Mouse (Mus musculus) lung, embryonic 14.5 days (tissue): ENCODE data around the gene Cmah. TPM values are rescaled to one million over a fixed set of nuclear protein-coding genes. Genes with fewer than 3 reads are reported as not detected.
A peak's percentile ranks its signal among the peaks of the same experiment; 100 is the strongest.
"Not testable (repeated sequence)": the region's sequence is repeated elsewhere in the genome, so short reads cannot be mapped to it uniquely, and the experiment has no call there.

Experiments
- ATAC-seq: fragments of 200-750 bp; cut with Nextera tagmentation; 2 replicates; pipeline ENCODE4 v1.8.0; 2017; ENCODE audit warnings: mild to moderate bottlenecking, moderate TSS enrichment, moderate library complexity; ENCODE audit not compliant: insufficient read depth
- DNase-seq: peaks from one replicate; pipeline ENCODE4 v3.0.0-alpha.2; 2015
- H3K27ac ChIP-seq: fragments of 300-500 bp; sonication (generic); 2 replicates; pipeline ENCODE4 v1.5.1; 2014; ENCODE audit warnings: low read depth, mild to moderate bottlenecking, moderate library complexity
- H3K27me3 ChIP-seq: fragments of 300-500 bp; sonication (generic); 2 replicates; pipeline ENCODE4 v1.6.1; 2014; ENCODE audit warnings: low read length, control low read depth; ENCODE audit not compliant: insufficient read depth
- H3K36me3 ChIP-seq: fragments of 300-500 bp; sonication (generic); 2 replicates; pipeline ENCODE4 v1.6.1; 2014; ENCODE audit warnings: control low read depth; ENCODE audit not compliant: insufficient read depth
- H3K4me1 ChIP-seq: fragments of 300-500 bp; sonication (generic); 2 replicates; pipeline ENCODE4 v1.6.1; 2014; ENCODE audit warnings: antibody characterized with exemption, control low read depth; ENCODE audit not compliant: insufficient read depth
- H3K4me2 ChIP-seq: fragments of 300-500 bp; sonication (generic); 2 replicates; pipeline ENCODE4 v1.6.1; 2014; ENCODE audit warnings: mild to moderate bottlenecking
- H3K4me3 ChIP-seq: fragments of 300-500 bp; sonication (generic); 2 replicates; pipeline ENCODE4 v1.5.1; 2014; ENCODE audit warnings: low read depth, low read length
- H3K9ac ChIP-seq: fragments of 300-500 bp; sonication (generic); 2 replicates; pipeline ENCODE4 v1.6.1; 2014
- H3K9me3 ChIP-seq: fragments of 300-500 bp; sonication (generic); 2 replicates; pipeline ENCODE4 v1.6.1; 2016; ENCODE audit warnings: low read depth, low read length, control low read depth
- CTCF ChIP-seq: IDR thresholded peaks from 2 replicates; pipeline ENCODE4 v1.5.1; 2016; ENCODE audit warnings: antibody characterized with exemption, low read depth
- WGBS: fragments of 180-500 bp; shearing (Covaris S2); extraction: QIAGEN DNeasy Blood & Tissue Kit; methylation state at CpG from one replicate; pipeline ENCODE4 v1.1.7; 2014; 5-methylcytosine and 5-hydroxymethylcytosine counted together
- polyA plus RNA-seq: library from polyadenylated mRNA; unstranded; fragments of >200 nt; fragmentation: Nextera tagmentation; extraction: Ambion mirVana; gene quantifications from 2 replicates; pipeline ENCODE4 v1.2.1, GENCODE M21; 2014

Cmah gene
- polyA plus RNA-seq, 1 experiment from 2014 or later = 0.74 TPM

DNA sequence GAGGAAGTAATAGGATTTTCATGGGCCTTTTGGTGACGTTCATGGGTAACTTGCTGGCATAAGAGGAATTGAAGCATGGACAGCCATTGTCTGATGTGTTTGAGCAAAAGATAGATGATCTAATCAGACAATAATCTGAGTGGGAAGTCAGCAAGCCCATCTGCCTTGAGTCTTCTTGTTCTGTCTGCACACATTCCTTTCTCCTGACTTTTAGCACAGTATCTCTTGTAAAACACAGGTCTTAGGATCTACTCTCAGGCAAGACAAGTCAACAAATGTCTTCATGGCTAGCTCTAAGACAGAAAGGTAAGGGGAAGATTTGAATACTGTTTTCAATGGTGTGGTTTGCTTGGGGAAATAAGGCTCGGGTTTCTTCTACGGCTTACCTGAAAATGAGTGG lies 70.0 kb downstream of the Cmah start:
- Histone ChIP-seq H3K27me3 (no peaks in the 10 kb centered on the region), H3K9me3 (no peaks in the 10 kb centered on the region), H3K4me3 (no peak overlapping the region), H3K4me1 (no peaks in the 10 kb centered on the region), H3K4me2 (no peak overlapping the region), H3K36me3 (no peaks in the 10 kb centered on the region), H3K27ac (no peak overlapping the region), H3K9ac (no peak overlapping the region)
- ATAC-seq (no peak), DNase-seq (no peak)
- no peak for TF ChIP-seq CTCF
- 84% methylated on average over 3 of the region's 3 CpGs for WGBS

DNA sequence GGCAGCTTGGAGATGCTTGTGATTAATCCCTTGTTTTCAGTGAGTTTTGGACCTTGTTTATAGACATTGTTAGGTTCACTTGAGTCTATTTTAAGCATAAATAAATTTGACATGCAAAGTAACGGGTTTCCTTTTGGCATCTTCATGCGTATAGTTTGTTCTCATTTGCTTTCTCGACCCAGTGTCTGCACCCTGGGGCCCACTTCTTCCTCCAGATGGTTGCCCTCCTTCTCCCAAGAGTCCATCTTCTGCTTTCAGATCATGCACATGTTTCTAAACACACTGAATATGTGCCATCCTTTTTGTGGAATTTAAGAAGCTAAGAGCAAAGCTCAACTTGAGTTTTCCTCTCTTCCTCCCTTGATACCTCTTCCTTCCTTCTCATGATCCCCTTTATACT lies 71.3 kb downstream of the Cmah start:
- no peaks in the 10 kb centered on the region for H3K4me1 ChIP-seq
- no peaks in the 10 kb centered on the region for H3K27me3 ChIP-seq
- no peak overlapping the region for H3K9ac ChIP-seq
- no peaks in the 10 kb centered on the region for H3K9me3 ChIP-seq
- no peak overlapping the region for H3K4me3 ChIP-seq
- TF ChIP-seq CTCF = no peak
- WGBS = 65% methylated on average over 3 of the region's 3 CpGs
- DNase-seq (no peak), ATAC-seq (no peak)
- H3K4me2 ChIP-seq = no peak overlapping the region
- H3K27ac ChIP-seq = no peak overlapping the region
- H3K36me3 ChIP-seq = no peaks in the 10 kb centered on the region

DNA sequence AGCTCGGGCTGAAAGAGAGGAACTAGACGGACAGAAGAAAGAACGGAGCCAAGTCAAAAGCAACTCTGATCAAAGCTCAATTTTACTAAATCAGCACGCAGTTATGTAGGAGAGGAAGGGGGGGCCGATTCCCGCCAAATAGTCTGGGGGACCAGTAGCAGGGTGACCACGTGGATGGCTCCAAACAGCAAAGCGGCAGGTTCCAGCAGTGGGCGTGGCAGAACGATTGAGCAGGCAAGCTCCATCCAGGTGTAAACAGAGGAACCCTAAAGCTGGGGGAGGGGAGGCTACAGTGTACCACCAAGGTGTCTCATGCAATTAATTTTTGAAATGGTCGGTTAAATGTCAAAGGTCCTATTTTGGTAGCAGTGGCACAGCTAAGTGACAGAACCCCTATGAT lies 74.6 kb downstream of the Cmah start:
- not testable (repeated sequence) for H3K9me3 ChIP-seq, H3K27me3 ChIP-seq, H3K9ac ChIP-seq, H3K4me3 ChIP-seq, H3K27ac ChIP-seq, H3K36me3 ChIP-seq, ATAC-seq, DNase-seq, H3K4me1 ChIP-seq
- peak overlapping the region; percentile 47 for H3K4me2 ChIP-seq
- WGBS = 13% methylated on average over 11 of the region's 11 CpGs

DNA sequence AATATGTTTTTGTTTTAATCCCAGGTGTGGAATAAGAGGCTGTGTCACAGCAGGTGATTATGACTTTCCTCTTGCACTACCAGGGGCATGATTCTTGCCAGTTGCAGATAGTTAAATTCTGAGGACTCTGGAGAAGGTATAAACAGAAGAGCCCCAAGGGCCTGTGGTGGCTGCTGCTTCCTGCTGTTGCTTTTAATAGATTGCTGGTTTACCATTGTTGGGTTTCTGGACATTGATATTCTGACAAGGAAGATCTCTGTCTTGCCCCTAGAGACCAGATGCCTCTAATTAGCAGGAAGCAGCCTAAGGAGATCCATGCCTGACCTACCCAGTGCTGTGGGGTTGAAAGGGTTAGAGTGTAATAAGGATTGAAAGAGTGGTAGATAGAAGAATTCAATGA lies 75.8 kb downstream of the Cmah start:
- H3K4me2 ChIP-seq = no peak overlapping the region
- TF ChIP-seq CTCF = no peak
- no peak overlapping the region for H3K4me3 ChIP-seq
- DNase-seq (no peak), ATAC-seq (no peak)
- no peaks in the 10 kb centered on the region for H3K36me3 ChIP-seq
- H3K9ac ChIP-seq = no peak overlapping the region
- no peaks in the 10 kb centered on the region for H3K27me3 ChIP-seq
- no peaks in the 10 kb centered on the region for H3K9me3 ChIP-seq
- H3K4me1 ChIP-seq = no peaks in the 10 kb centered on the region
- H3K27ac ChIP-seq = no peak overlapping the region

DNA sequence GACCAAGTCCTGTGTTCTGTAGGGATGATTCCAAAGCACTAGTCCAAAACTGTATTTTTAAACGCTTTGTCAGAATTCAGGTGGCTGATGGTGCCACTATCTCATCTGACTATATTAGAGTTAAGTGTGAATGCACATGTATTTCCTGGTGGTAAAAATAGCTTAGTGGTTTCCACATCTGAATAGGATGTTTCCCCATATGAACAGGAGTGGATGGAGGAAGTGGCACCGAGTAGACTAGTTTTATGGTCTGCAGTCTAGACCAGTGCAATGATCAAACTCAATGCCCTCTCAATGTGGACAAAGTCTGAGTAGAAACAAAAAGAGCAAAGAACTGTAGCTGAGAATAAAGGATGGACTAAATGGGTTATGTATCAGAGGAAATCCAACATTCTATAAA lies 79.6 kb downstream of the Cmah start:
- Histone ChIP-seq H3K9me3 (no peaks in the 10 kb centered on the region), H3K4me1 (no peaks in the 10 kb centered on the region), H3K27ac (no peak overlapping the region), H3K4me2 (no peak overlapping the region), H3K9ac (no peak overlapping the region), H3K27me3 (no peaks in the 10 kb centered on the region), H3K36me3 (no peaks in the 10 kb centered on the region), H3K4me3 (no peak overlapping the region)
- WGBS = 82% methylated on average over 2 of the region's 2 CpGs
- DNase-seq (no peak), ATAC-seq (no peak)
- TF ChIP-seq CTCF = no peak

DNA sequence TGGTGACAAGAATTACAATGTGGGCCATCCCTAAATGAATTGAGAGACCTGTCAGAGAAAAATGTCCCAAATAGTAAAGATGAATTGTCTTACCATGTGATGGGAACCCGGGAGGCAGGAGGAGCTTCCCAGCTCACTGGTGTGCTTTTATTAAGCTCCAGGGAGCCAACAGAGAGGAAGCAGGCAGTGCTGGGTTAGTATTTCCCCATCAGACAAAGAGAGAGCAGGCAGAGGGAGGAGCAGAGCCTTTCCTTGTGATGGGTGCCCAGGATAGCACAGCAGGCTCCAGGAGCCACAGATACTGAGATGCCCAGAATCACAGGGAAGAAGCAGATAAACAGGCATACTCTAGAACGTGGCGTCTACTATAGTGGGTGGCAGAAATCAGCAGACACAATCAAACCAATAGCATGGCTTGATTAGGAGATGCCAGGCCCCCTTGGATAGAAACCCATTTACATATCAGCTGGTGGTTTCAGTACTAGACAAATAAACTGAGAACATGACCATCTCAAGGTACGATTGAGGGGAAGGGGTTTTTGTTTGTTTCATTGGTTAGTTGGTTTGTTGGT lies 87.5 kb downstream of the Cmah start:
- Histone ChIP-seq H3K9me3 (no peaks in the 10 kb centered on the region), H3K27me3 (no peaks in the 10 kb centered on the region), H3K36me3 (no peaks in the 10 kb centered on the region), H3K4me3 (no peak overlapping the region), H3K4me1 (no peaks in the 10 kb centered on the region), H3K9ac (no peak overlapping the region), H3K27ac (no peak overlapping the region), H3K4me2 (no peak overlapping the region)
- 54% methylated on average over 4 of the region's 4 CpGs for WGBS
- ATAC-seq (no peak), DNase-seq (no peak)
- TF ChIP-seq CTCF = no peak

DNA sequence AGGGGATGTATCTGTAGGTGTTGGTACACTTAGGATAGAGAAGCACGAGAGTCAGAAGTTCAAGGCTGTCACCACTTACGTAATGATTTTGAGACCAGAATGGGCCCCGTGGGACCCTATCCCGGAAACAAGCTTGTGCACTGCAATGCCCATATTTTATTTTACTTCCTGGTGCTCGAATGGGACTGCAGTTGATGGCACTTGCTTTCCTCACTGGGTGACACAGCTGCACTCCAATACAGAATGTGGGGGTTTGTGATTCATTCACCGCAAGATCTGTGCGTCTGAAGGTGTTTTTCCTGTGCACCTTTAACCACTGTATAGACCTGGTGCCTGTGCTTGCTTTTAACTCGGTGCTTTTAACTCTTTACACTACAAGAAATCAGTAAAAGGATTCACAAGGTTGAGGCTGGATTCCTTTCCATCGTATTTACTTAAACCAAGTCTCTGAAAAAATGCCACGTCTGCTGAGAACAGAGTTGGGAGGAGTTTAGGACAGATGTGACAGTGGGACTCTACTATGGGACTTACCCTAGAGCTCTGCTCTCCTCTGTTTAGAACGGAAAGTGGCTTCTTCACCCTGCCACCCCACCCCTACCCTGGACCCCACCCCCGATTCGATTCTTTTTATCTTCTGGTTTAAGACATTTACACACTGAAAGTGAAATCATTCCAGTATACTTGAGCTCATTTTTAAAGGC lies 88.5 kb downstream of the Cmah start:
- TF ChIP-seq CTCF = no peak
- Histone ChIP-seq H3K9me3 (no peaks in the 10 kb centered on the region), H3K4me1 (no peaks in the 10 kb centered on the region), H3K27me3 (no peaks in the 10 kb centered on the region), H3K4me3 (no peak overlapping the region), H3K4me2 (no peak overlapping the region), H3K36me3 (no peaks in the 10 kb centered on the region), H3K9ac (no peak overlapping the region), H3K27ac (no peak overlapping the region)
- WGBS = 64% methylated on average over 13 of the region's 13 CpGs
- ATAC-seq = no peak
- DNase-seq = no peak

DNA sequence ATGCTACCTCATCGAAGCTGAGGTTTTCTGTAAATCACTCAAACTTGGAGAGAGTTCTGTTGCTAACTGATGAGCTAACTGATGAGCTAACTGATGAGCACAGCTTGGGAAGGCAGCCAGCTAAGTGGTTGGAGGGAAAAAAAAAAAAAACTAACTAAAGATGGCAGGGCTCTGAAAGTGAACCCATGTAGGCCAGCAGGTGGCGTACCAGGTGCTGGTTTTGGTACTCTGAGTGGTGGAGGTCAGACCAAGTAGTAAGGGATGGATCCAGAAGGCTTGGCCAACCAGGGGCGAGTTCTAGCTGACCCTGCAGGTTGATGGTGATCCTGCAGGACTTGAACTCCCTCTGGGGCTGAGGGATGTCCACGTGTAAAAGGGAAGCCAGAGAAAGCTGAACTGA lies 89.2 kb downstream of the Cmah start:
- H3K4me1 ChIP-seq = no peaks in the 10 kb centered on the region
- H3K4me3 ChIP-seq = no peak overlapping the region
- DNase-seq (peak; percentile 47), ATAC-seq (no peak)
- H3K27me3 ChIP-seq = no peaks in the 10 kb centered on the region
- H3K36me3 ChIP-seq = no peaks in the 10 kb centered on the region
- WGBS = 40% methylated on average over 4 of the region's 4 CpGs
- no peak overlapping the region for H3K9ac ChIP-seq
- H3K27ac ChIP-seq = no peak overlapping the region
- no peak overlapping the region for H3K4me2 ChIP-seq
- peak; percentile 62 for TF ChIP-seq CTCF
- no peaks in the 10 kb centered on the region for H3K9me3 ChIP-seq
